Mouse (Mus musculus) adrenal gland, postnatal 36 days (tissue): ENCODE results near the gene Map3k3. TPM values are rescaled to one million over a fixed set of nuclear protein-coding genes. Genes with fewer than 3 reads are reported as not detected.
"Not testable (repeated sequence)": the region's sequence is repeated elsewhere in the genome, so short reads cannot be mapped to it uniquely, and the experiment has no call there.

Source experiments
- DNase-seq, 2 experiments: peaks; one replicate each; pipeline ENCODE4 v3.0.0; 2021; ENCODE audit warnings: mixed read lengths in 1 of 2
- total RNA-seq, 2 experiments: library from RNA; stranded (reverse); gene quantifications; 2 replicates each; pipeline ENCODE4 v1.2.3; 2021

Map3k3 gene
- total RNA-seq, 2 experiments from 2014 or later: 40.5 to 40.8 TPM

GRCm38 (mm10) chr11:106076321-106076720 lies 8.1 kb upstream of the Map3k3 start:
- DNase-seq: peak; percentile 79 to 89

GRCm38 (mm10) chr11:106084911-106085561 lies 623 bp downstream of the Map3k3 start:
- peak; percentile 89 to 91 for DNase-seq

- no peak for DNase-seq
Measured at GRCm38 (mm10) chr11:106098223-106098622, 13.8 kb downstream of the Map3k3 start.

DNA sequence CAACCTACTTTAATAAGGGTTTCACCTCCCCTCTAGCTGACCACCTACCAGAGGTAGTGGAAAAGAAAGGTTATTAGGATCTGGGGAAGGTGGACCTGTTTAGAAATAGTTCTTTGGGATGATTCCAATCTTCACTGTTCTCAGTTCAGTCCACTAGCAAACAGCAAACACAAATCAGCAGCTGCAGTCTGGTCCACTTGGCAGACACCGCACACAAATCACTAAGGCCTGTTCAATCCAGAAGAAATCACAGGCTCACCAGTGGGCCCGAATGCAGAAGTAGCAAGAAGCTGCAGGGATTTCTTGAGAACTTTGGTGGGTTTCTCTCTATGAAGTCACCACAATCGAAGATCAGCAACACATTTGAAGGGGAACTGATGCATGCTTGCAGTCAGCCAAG lies 18.5 kb downstream of the Map3k3 start:
- DNase-seq: no peak

DNA sequence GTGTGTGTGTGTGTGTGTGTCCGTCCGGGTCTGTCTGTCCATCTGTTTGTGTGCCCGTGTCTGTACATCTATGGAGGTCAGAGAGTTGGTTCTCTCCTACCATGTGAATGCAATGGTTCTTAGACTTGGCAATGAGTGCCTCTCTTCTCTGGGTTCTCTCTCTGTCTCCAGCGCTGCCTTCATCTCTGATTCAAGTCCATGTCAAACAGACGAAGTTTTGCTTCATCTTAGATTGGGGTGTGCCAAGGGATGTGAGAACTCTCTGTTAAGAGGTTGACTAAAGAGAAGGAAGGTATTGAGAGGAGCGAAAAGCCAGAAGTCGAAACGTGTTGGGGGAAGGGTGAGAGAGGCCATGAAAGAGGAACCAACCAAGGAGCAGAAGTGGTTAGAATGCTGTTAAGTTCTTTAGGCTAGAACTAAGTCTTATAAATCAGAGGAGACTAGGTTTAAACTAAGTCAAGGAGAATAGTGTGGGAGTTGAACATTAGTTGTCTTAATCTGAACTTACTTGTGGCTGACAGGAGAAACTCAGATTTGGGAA lies 21.7 kb downstream of the Map3k3 start:
- no peak for DNase-seq

DNA sequence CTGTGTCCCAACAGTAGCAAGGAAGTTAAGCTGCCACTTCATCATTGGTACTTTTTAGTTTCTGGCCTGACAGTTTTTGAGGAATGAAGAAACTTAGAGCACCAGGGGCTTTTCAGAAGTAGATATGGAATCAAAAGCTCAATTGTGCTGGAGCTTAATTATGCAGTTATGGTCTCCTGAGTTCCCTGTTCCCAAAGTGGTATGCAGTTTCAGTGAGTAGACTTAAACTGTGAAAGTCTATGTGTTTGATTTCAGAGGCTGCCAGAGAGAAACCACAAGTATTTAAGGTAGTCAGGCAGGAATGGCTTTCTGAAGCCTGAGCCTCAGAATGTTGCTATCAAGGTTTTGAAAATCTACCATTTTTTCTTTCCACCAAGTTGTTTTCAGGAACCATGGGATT lies 27.3 kb downstream of the Map3k3 start:
- DNase-seq: no peak

- DNase-seq: no peak
Measured at GRCm38 (mm10) chr11:106122221-106122620, 37.8 kb downstream of the Map3k3 start.

DNA sequence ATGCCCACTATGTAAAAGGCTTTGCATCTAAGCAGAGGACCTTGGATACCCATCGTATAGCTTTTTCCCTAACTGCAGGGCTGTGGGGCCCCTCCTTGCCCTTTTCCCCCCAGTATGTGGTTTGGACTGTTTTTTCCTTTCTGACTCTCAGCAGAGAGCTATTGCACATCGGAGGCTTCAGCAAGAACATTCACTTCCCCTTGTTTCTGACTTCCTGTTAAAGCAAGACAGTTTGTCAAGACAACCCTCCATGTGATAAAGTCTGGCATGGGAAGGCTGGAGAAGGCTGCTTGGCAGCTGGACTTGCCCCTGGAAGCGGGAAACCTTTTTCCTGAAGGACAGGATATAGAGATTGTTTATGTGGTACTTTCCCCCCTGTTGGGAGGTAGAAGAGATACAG lies 38.3 kb downstream of the Map3k3 start:
- DNase-seq: peak; percentile 3 to 12

DNA sequence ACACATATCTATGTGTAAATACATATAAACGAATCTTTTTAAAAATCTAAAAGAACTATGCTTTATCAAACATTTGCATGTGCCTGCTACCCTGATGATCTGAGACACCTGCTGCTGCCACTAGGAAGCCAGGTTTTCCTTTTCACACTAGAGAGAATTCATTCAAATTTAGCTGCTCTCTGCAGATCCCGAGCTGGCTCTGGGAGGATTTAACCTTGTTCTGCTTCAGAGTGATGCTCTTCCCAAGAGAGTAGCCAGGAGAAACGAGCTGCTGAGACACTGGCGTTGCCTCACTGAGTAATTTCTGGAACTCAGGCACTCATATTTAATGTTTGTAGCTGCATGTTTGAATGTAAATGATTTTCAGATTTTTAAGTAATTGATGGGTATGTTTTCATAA lies 40.4 kb downstream of the Map3k3 start:
- no peak for DNase-seq

- no peak for DNase-seq
Measured at GRCm38 (mm10) chr11:106125827-106126226, 41.4 kb downstream of the Map3k3 start.

GRCm38 (mm10) chr11:106126727-106127373 lies 42.4 kb downstream of the Map3k3 start:
- DNase-seq: not testable (repeated sequence)

GRCm38 (mm10) chr11:106129477-106129876 lies 45.1 kb downstream of the Map3k3 start:
- DNase-seq: no peak

- no peak for DNase-seq
Measured at GRCm38 (mm10) chr11:106132516-106132915, 48.1 kb downstream of the Map3k3 start.

DNA sequence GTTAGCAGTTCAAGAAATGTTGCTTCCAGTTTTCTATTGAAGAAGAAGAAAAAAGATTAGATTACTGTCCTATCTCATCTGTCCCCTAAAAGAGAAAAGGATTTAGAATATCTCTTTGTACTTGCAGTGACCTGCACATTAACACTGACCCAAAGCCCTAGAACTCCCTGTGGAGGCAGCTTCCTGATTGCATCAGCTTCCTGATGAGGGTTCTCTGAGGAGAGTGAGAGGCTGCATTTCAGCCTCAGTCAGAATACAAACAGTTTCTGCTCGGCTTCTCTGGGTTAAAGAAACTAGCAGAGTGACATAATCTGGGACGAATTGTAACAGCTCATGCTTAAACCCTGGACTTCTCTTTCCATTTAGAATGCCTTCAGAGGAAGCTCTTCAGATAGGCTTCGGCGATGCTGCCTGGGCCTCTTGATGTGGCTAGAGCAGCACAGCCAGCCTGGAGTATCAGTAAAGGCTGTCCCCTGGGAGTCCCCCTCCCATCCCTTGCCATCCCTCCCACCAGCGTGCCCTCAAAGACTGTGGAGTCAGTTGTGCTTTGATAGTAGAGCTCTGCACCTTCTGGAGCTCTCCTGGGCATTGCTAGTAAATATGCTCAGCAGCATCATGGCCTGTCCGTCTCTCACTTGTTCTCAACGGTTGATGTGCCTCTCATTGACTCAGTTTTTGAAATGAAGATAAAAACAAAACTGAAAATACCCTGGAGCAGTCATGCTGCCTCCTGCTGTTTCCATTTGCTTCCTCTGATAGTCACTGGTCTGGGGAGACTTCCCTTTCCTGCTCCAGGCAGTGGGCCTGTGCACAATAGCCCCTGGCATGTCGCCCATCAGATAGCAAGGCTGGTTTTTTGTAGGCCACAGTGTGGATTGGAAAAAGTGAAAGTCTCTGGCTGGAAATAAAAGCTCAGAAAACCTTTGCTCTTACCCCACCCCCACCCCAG lies 50.4 kb downstream of the Map3k3 start:
- peak; percentile 91 to 92 for DNase-seq

DNA sequence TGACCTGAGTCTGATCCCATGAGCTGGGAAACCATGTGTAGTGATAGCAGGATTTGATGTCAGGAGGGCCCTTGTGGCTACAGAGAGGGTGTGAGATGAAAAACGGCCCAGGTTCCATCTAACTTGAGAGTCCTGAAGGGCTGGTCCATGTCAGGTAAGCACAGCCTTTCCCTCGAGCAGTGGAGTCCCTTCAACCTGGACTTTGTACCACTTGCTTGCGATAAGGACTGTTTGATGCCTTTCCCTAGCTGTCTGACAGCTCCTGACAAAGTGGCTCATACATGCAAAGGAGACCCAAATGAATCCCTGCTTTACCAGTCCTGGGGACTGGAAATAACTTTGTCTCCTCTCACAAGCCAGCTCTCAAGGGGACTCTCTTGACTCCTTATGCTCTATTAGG lies 66.8 kb downstream of the Map3k3 start:
- DNase-seq: no peak

DNA sequence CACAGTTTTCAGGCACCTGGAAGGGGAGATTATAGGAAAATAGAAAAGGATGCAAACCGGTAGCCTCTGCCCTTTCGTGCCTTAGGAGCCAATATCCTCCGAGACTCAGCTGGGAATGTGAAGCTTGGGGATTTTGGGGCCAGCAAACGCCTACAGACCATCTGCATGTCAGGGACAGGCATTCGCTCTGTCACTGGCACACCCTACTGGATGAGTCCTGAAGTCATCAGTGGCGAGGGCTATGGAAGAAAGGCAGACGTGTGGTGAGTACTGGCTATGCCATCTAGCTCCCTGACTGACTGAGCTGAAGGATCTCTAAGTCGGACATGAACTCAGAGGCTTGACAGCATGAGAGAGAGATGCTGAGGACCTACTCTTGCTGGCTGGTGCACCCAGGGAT lies 67.7 kb downstream of the Map3k3 start:
- no peak for DNase-seq

GRCm38 (mm10) chr11:106154091-106154490 lies 69.7 kb downstream of the Map3k3 start:
- DNase-seq: no peak

DNA sequence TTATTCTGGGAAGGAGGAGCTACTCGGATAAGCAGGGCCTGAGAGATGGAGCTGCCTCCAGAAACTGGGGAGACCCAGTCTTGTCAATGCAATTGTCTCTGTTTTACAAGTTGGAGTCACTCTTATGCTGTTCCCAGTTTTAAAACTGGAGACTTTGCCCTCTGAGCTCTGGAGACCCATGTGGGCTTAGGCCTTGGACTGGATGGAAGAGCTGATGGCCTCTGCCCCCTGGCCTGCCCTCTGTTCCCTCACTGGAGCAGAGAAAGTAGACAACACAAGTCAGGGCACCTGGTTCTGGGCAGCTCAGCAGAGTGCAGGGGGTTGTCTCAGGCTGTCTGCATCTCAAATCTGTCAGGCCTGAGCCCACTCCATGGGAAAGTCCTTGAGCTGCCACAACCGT lies 70.4 kb downstream of the Map3k3 start:
- no peak for DNase-seq

GRCm38 (mm10) chr11:106155761-106156160 lies 71.3 kb downstream of the Map3k3 start:
- DNase-seq: no peak

GRCm38 (mm10) chr11:106156257-106156656 lies 71.8 kb downstream of the Map3k3 start:
- no peak for DNase-seq

- no peak for DNase-seq
Measured at GRCm38 (mm10) chr11:106157154-106157553, 72.7 kb downstream of the Map3k3 start.

GRCm38 (mm10) chr11:106158081-106158929 lies 73.9 kb downstream of the Map3k3 start:
- DNase-seq: peak; percentile 40 to 41
